Mouse (Mus musculus): ENCODE data around the gene St6gal1. TPM values are rescaled to one million over a fixed set of nuclear protein-coding genes. Genes with fewer than 3 reads are reported as not detected.

Gene St6gal1
- polyA plus RNA-seq, 1 experiment from 2014 or later = 32.5 TPM

- no peak overlapping the region for H3K4me2 ChIP-seq (replicated peaks; ENCODE audit: low read depth, low read length)
- H3K4me3 ChIP-seq (ENCODE audit: low read length) = no peak overlapping the region
- WGBS = 85% methylated on average over 12 of the region's 12 CpGs
- peaks cover 8% of the 10 kb centered on the region for H3K4me1 ChIP-seq (ENCODE audit: control insufficient read depth, insufficient read depth, low read length)
- H3K36me3 ChIP-seq (ENCODE audit: control insufficient read depth, insufficient read depth, low read length) = no peaks in the 10 kb centered on the region
- no peaks in the 10 kb centered on the region for H3K9me3 ChIP-seq (ENCODE audit: control insufficient read depth, low read length)
- ATAC-seq (ENCODE audit: low FRiP score, low TSS enrichment) = no peak
- no peak overlapping the region for H3K27ac ChIP-seq (ENCODE audit: low read depth, low read length)
- no peaks in the 10 kb centered on the region for H3K27me3 ChIP-seq (ENCODE audit: control insufficient read depth, insufficient read depth, low read length)
- no peak overlapping the region for H3K9ac ChIP-seq (ENCODE audit: low read depth, low read length)
These were observed 40.5 kb downstream of the St6gal1 start for GRCm38 (mm10) chr16:23264999-23265398.

GRCm38 (mm10) chr16:23265481-23265880 is 40.9 kb downstream of the St6gal1 start:
- peaks cover 13% of the 10 kb centered on the region for H3K4me1 ChIP-seq (ENCODE audit: control insufficient read depth, insufficient read depth, low read length)
- H3K9me3 ChIP-seq (ENCODE audit: control insufficient read depth, low read length) = no peaks in the 10 kb centered on the region
- H3K27ac ChIP-seq (ENCODE audit: low read depth, low read length) = no peak overlapping the region
- H3K36me3 ChIP-seq (ENCODE audit: control insufficient read depth, insufficient read depth, low read length) = no peaks in the 10 kb centered on the region
- H3K4me3 ChIP-seq (ENCODE audit: low read length) = no peak overlapping the region
- no peak for ATAC-seq (ENCODE audit: low FRiP score, low TSS enrichment)
- WGBS = 84% methylated on average over 6 of the region's 6 CpGs
- H3K27me3 ChIP-seq (ENCODE audit: control insufficient read depth, insufficient read depth, low read length) = no peaks in the 10 kb centered on the region
- H3K9ac ChIP-seq (ENCODE audit: low read depth, low read length) = no peak overlapping the region
- no peak overlapping the region for H3K4me2 ChIP-seq (replicated peaks; ENCODE audit: low read depth, low read length)

- Histone ChIP-seq H3K4me3 (ENCODE audit: low read length) (no peak overlapping the region), H3K27ac (ENCODE audit: low read depth, low read length) (no peak overlapping the region), H3K9ac (ENCODE audit: low read depth, low read length) (no peak overlapping the region), H3K9me3 (ENCODE audit: control insufficient read depth, low read length) (no peaks in the 10 kb centered on the region), H3K36me3 (ENCODE audit: control insufficient read depth, insufficient read depth, low read length) (no peaks in the 10 kb centered on the region), H3K4me2 (replicated peaks; ENCODE audit: low read depth, low read length) (no peak overlapping the region), H3K27me3 (ENCODE audit: control insufficient read depth, insufficient read depth, low read length) (no peaks in the 10 kb centered on the region), H3K4me1 (ENCODE audit: control insufficient read depth, insufficient read depth, low read length) (peaks cover 21% of the 10 kb centered on the region)
- 95% methylated on average over 11 of the region's 11 CpGs for WGBS
- ATAC-seq (ENCODE audit: low FRiP score, low TSS enrichment) = no peak
These were observed 41.8 kb downstream of the St6gal1 start for GRCm38 (mm10) chr16:23266293-23266692.

- no peak overlapping the region for H3K27ac ChIP-seq (ENCODE audit: low read depth, low read length)
- no peak overlapping the region for H3K9ac ChIP-seq (ENCODE audit: low read depth, low read length)
- H3K9me3 ChIP-seq (ENCODE audit: control insufficient read depth, low read length) = no peaks in the 10 kb centered on the region
- ATAC-seq (ENCODE audit: low FRiP score, low TSS enrichment) = no peak
- H3K4me1 ChIP-seq (ENCODE audit: control insufficient read depth, insufficient read depth, low read length) = peaks cover 27% of the 10 kb centered on the region
- H3K27me3 ChIP-seq (ENCODE audit: control insufficient read depth, insufficient read depth, low read length) = no peaks in the 10 kb centered on the region
- H3K4me3 ChIP-seq (ENCODE audit: low read length) = no peak overlapping the region
- H3K4me2 ChIP-seq (replicated peaks; ENCODE audit: low read depth, low read length) = no peak overlapping the region
- no peaks in the 10 kb centered on the region for H3K36me3 ChIP-seq (ENCODE audit: control insufficient read depth, insufficient read depth, low read length)
- WGBS = 87% methylated on average over 4 of the region's 4 CpGs
These were observed 42.4 kb downstream of the St6gal1 start for GRCm38 (mm10) chr16:23266896-23267295.

- Histone ChIP-seq H3K27me3 (ENCODE audit: control insufficient read depth, insufficient read depth, low read length) (no peaks in the 10 kb centered on the region), H3K27ac (ENCODE audit: low read depth, low read length) (no peak overlapping the region), H3K9ac (ENCODE audit: low read depth, low read length) (no peak overlapping the region), H3K4me2 (replicated peaks; ENCODE audit: low read depth, low read length) (no peak overlapping the region), H3K36me3 (ENCODE audit: control insufficient read depth, insufficient read depth, low read length) (no peaks in the 10 kb centered on the region), H3K9me3 (ENCODE audit: control insufficient read depth, low read length) (no peaks in the 10 kb centered on the region), H3K4me3 (ENCODE audit: low read length) (no peak overlapping the region), H3K4me1 (ENCODE audit: control insufficient read depth, insufficient read depth, low read length) (peaks cover 37% of the 10 kb centered on the region)
- WGBS = 86% methylated on average over 7 of the region's 7 CpGs
- ATAC-seq (ENCODE audit: low FRiP score, low TSS enrichment) = no peak
These were observed 43.7 kb downstream of the St6gal1 start for GRCm38 (mm10) chr16:23268231-23268630.

GRCm38 (mm10) chr16:23269056-23269983 is 44.8 kb downstream of the St6gal1 start:
- 68% methylated on average over 17 of the region's 17 CpGs for WGBS
- H3K9ac ChIP-seq (ENCODE audit: low read depth, low read length) = no peak overlapping the region
- no peaks in the 10 kb centered on the region for H3K36me3 ChIP-seq (ENCODE audit: control insufficient read depth, insufficient read depth, low read length)
- ATAC-seq (ENCODE audit: low FRiP score, low TSS enrichment) = peak; percentile 32
- peak overlapping the region; percentile 53; the same call in 1 of the 2 replicates for H3K27ac ChIP-seq (ENCODE audit: low read depth, low read length)
- H3K27me3 ChIP-seq (ENCODE audit: control insufficient read depth, insufficient read depth, low read length) = no peaks in the 10 kb centered on the region
- H3K4me2 ChIP-seq (replicated peaks; ENCODE audit: low read depth, low read length) = no peak overlapping the region
- no peak overlapping the region for H3K4me3 ChIP-seq (ENCODE audit: low read length)
- H3K9me3 ChIP-seq (ENCODE audit: control insufficient read depth, low read length) = no peaks in the 10 kb centered on the region
- H3K4me1 ChIP-seq (ENCODE audit: control insufficient read depth, insufficient read depth, low read length) = peaks cover 37% of the 10 kb centered on the region

GRCm38 (mm10) chr16:23269984-23270912 is 45.7 kb downstream of the St6gal1 start:
- no peaks in the 10 kb centered on the region for H3K27me3 ChIP-seq (ENCODE audit: control insufficient read depth, insufficient read depth, low read length)
- peak overlapping the region; percentile 53 for H3K27ac ChIP-seq (ENCODE audit: low read depth, low read length)
- H3K4me1 ChIP-seq (ENCODE audit: control insufficient read depth, insufficient read depth, low read length) = peaks cover 37% of the 10 kb centered on the region
- H3K4me2 ChIP-seq (replicated peaks; ENCODE audit: low read depth, low read length) = no peak overlapping the region
- peak; percentile 68 for ATAC-seq (ENCODE audit: low FRiP score, low TSS enrichment)
- no peak overlapping the region for H3K9ac ChIP-seq (ENCODE audit: low read depth, low read length)
- no peaks in the 10 kb centered on the region for H3K36me3 ChIP-seq (ENCODE audit: control insufficient read depth, insufficient read depth, low read length)
- no peaks in the 10 kb centered on the region for H3K9me3 ChIP-seq (ENCODE audit: control insufficient read depth, low read length)
- H3K4me3 ChIP-seq (ENCODE audit: low read length) = no peak overlapping the region
- WGBS = 20% methylated on average over 10 of the region's 10 CpGs

GRCm38 (mm10) chr16:23270913-23271253 is 46.3 kb downstream of the St6gal1 start:
- WGBS = 2% methylated on average over 2 of the region's 3 CpGs

More at GRCm38 (mm10) chr16:23270913-23271253, 46.3 kb downstream of the St6gal1 start:
- no peak overlapping the region for H3K9ac ChIP-seq (ENCODE audit: low read depth, low read length)
- H3K27me3 ChIP-seq (ENCODE audit: control insufficient read depth, insufficient read depth, low read length) = no peaks in the 10 kb centered on the region
- H3K4me3 ChIP-seq (ENCODE audit: low read length) = no peak overlapping the region
- H3K4me2 ChIP-seq (replicated peaks; ENCODE audit: low read depth, low read length) = no peak overlapping the region
- H3K4me1 ChIP-seq (ENCODE audit: control insufficient read depth, insufficient read depth, low read length) = peaks cover 37% of the 10 kb centered on the region
- no peak; the same call in 1 of the 2 replicates for ATAC-seq (ENCODE audit: low FRiP score, low TSS enrichment)
- no peaks in the 10 kb centered on the region for H3K9me3 ChIP-seq (ENCODE audit: control insufficient read depth, low read length)
- H3K36me3 ChIP-seq (ENCODE audit: control insufficient read depth, insufficient read depth, low read length) = no peaks in the 10 kb centered on the region
- peak overlapping the region; percentile 2; the same call in 1 of the 2 replicates for H3K27ac ChIP-seq (ENCODE audit: low read depth, low read length)
